Mouse (Mus musculus) left cerebral cortex, postnatal 10 days (tissue): ENCODE results near the gene Pdia2. TPM values are rescaled to one million over a fixed set of nuclear protein-coding genes. Genes with fewer than 3 reads are reported as not detected.
"Not testable (repeated sequence)": the region's sequence is repeated elsewhere in the genome, so short reads cannot be mapped to it uniquely, and the experiment has no call there.

Experiments
- DNase-seq, 2 experiments: peaks; one replicate each; pipeline ENCODE4 v3.0.0; 2021 to 2022; ENCODE audit warnings: low spot score in 2 of 2, mixed read lengths in 1 of 2; ENCODE audit errors: extremely low spot score in 1 of 2
- intact Hi-C: fragments of 180-260 bp; cut with DNase I; formaldehyde crosslinking; loops from one replicate; pipeline ENCODE4 v1.15.1; 2025
- total RNA-seq, 2 experiments: library from RNA; stranded (reverse); gene quantifications; 2 replicates each; pipeline ENCODE4 v1.2.3; 2021

The Pdia2 gene
- total RNA-seq, 2 experiments from 2014 or later: 0.67 to 1.1 TPM

DNA sequence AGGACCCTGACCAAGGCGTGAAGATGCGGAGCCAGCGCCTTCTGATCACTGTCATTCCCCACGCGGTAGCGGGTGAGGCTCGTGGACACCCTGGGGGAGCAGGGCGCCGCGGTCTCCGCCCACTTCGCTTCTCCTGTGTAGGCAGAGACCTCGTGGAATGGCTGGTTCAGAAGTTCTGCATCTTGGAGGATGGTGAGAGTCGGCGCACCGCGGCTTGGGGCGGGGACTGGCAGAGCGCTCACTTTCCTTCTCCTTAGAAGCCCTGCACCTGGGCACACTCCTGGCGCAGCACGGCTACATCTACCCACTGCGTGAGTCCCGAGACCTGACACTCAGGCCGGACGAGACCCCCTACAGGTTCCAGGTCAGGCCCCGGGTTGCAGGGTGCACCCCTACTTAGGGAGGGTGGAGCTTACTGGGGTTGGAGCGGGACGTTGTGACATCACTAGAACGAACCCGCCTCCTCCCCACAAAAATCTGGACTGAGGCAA is 4.5 kb upstream of the Pdia2 start:
- intact Hi-C loops: no loop called here

GRCm38 (mm10) chr17:26202737-26203136 is 3.9 kb upstream of the Pdia2 start, which contains the start of gene Rgs11:
Gene Rgs11 (plus strand): TSS chr17:26202951.
- peak; percentile 46 to 75 for DNase-seq
- intact Hi-C loops: no loop called here

More for the DNA sequence above, 4.5 kb upstream of the Pdia2 start:
- peak; percentile 44 to 69 for DNase-seq

DNA sequence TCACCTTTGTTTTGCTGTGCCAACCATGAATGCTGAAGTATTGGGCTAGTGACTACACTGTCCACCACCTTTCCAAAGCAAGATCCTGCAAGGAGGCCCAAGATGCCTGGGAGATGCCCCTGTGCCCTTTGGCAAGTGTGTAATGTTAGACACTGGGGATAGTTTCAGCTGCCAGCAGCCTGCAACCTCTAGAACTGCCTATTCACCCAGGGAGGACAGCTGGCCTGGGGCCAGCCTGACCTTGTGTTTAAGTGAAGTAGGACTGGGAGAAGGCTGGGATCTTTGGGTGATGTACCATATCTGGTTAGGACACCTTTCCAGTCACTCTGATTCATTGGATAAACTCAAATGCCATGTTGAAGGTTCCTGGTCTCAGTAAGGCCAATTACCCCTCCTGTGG is 3.1 kb upstream of the Pdia2 start:
- no peak for DNase-seq
- intact Hi-C loops: no loop called here

DNA sequence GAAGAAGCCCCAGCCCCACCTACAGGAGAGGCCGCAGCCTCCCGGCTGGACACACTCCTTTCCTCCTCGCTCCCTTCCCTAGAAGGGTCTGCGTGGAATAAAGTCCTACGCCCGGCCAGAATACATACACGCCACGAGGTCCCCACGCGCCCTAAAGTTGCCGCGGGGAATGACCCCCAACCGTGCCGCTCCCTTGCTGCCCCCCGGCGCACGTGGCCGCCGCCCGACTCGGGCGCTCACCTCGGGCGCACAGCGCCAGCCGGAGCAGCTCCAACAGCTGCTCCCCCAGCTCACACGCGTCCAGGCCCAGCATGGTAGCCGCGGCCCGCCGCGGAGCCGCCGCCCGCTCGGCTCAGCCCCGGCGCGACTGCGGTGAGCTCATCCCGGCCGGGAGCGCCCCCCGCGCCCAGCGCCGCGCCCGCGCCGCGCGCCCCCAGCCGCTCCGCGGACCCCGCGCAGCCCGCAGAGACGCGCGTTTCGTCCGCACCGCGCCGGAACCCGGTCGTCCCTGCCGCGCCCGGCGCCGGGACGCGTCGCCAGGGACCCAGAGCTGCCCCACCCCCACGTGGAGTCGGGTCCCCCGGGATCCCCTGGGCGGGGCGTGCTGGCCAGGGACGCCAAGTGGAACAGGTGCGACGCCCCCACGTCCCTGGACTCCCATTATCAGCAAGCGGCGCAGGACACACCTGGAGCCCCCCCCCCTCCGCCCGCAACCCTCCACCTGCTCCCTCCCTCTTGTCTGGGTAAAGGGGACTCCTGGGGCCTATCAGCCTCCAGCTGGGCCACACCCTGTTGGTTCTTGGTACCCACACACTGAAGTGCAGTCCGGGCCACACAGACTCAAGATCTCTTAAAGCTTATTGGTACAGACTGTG is 2.2 kb upstream of the Pdia2 start:
- peak in 1 of 2 experiments; percentile 69 for DNase-seq
- intact Hi-C loops: no loop called here

DNA sequence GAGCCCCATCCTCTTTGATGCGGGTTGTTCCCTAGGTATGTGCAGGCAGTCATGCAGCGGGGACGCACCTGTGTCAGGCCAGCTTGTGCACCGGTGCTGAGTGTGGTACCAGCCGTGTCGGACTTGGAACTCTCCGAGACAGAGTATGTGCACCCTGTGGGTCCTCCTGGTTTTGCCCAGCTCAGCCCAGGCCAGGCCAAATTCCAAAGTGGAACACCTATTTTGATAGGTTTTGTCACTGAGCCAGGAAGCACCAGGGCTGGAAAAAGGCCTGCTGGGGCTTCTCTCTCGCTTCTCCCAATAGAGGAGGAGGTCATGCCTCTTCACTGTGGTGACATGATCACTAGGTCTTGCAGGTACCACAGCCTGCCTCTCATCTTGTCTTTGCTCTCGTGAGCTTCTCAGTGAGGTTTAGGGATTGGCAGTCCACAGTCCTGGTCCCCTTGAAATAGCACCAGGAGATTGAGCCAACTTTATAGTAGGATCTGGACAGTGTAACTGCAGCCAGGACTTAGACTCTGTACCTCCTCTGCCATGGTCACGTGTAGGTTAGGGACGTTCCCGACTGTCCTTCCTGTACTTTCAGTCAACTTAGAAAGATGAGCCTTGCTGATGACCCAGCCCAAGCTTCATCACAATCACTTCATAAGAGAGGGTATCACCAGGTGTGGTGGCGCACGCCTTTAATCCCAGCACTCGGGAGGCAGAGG is 6.3 kb downstream of the Pdia2 start:
- DNase-seq: no peak
- intact Hi-C loops: no loop called here

GRCm38 (mm10) chr17:26191486-26191885 is 7.4 kb downstream of the Pdia2 start:
- DNase-seq, intact Hi-C loops: not testable (repeated sequence)

- intact Hi-C loops: no loop called here
- no peak for DNase-seq
Observed at GRCm38 (mm10) chr17:26188091-26188805, 10.6 kb downstream of the Pdia2 start.

DNA sequence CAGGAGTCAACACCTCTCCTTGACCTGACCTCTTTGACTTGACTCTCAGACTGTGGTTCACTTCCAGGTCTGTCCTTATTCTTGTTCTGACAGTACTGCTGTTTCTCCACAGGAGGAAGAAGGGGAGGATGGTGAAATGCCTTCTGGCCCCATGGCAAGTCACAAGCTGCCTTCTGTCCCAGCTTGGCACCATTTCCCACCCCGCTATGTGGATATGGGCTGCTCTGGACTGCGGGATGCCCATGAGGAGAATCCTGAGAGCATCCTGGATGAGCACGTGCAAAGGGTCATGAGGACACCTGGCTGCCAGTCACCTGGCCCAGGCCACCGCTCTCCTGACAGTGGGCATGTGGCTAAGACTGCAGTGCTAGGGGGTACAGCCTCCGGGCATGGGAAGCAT is 11.3 kb downstream of the Pdia2 start:
- intact Hi-C loops: no loop called here
- DNase-seq: no peak

DNA sequence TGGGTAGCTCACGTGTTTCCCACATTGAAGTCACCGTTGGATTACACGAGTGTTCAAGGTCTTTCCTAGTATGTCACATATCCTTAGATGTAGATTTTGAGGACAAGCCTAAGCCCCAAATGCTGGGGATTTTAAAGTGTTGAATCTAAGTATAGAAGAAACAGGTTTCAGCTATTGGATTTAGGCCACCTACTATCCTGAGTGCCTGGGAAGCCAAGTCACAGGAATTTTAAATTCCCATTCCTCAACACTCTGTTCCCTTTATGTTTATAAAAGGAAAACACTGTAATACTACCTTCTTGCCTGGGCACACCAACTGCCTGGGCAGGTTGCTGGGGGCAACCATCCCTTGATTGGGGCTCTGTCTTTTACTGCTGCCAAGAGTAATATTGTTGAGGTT is 17.7 kb downstream of the Pdia2 start:
- no peak for DNase-seq
- intact Hi-C loops: no loop called here

- intact Hi-C loops: no loop called here
Observed at GRCm38 (mm10) chr17:26178611-26179010, 20.3 kb downstream of the Pdia2 start.

GRCm38 (mm10) chr17:26175248-26175647 is 23.6 kb downstream of the Pdia2 start:
- DNase-seq, intact Hi-C loops: not testable (repeated sequence)

More at GRCm38 (mm10) chr17:26178611-26179010, 20.3 kb downstream of the Pdia2 start:
- no peak for DNase-seq

- intact Hi-C loops: no loop called here
- no peak for DNase-seq
Observed at GRCm38 (mm10) chr17:26168039-26168438, 30.8 kb downstream of the Pdia2 start.

- no peak for DNase-seq
- intact Hi-C loops: no loop called here
Observed at GRCm38 (mm10) chr17:26162736-26163135, 36.2 kb downstream of the Pdia2 start.

- no peak for DNase-seq
- intact Hi-C loops: no loop called here
Observed at GRCm38 (mm10) chr17:26151886-26152630, 46.8 kb downstream of the Pdia2 start.

GRCm38 (mm10) chr17:26149056-26149455 is 49.8 kb downstream of the Pdia2 start:
- DNase-seq: no peak
- intact Hi-C loops: no loop called here
